Mouse (Mus musculus): Measurements from ENCODE around the gene Triobp. TPM values are rescaled to one million over a fixed set of nuclear protein-coding genes. Genes with fewer than 3 reads are reported as not detected.

The Triobp gene
- polyA plus RNA-seq, 1 experiment from 2014 or later: 47.9 TPM

DNA sequence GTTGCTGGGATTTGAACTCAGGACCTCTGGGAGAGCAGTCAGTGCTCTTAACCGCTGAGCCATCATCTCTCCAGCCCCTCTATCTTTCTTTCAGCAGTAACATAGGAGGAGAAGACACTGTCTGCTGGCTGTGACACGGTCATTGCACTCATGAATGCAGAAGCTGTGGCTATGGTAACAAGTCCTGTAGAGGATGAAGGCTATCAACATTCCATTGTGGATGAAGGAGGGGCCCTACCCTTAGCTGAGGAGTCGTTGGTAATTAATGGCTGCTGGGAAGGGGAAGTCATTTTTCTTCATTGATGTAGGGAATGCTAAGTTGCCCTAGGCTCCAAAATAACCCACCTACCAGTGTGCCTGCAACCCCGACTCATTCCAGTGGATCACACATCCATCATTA lies 70.7 kb downstream of the Triobp start:
- Histone ChIP-seq H3K9me3 (ENCODE audit: control insufficient read depth, low read length) (no peaks in the 10 kb centered on the region), H3K36me3 (ENCODE audit: control insufficient read depth, insufficient read depth, low read length) (no peaks in the 10 kb centered on the region), H3K4me2 (ENCODE audit: low read depth, severe bottlenecking) (no peak overlapping the region), H3K27ac (replicated peaks; ENCODE audit: low read depth, low read length) (no peak overlapping the region), H3K27me3 (ENCODE audit: control insufficient read depth, insufficient read depth, low read length) (no peaks in the 10 kb centered on the region), H3K4me1 (ENCODE audit: control insufficient read depth, insufficient read depth, low read length) (peaks cover 4% of the 10 kb centered on the region; the same call in 1 of the 2 replicates), H3K9ac (ENCODE audit: low read length) (no peak overlapping the region), H3K4me3 (ENCODE audit: low read depth, low read length) (no peak overlapping the region)
- no peak for ATAC-seq (ENCODE audit: insufficient number of reproducible peaks, low FRiP score, low TSS enrichment, low read depth)
- no peak for DNase-seq (ENCODE audit: low spot score)
- WGBS: 34% methylated on average over 4 of the region's 4 CpGs

DNA sequence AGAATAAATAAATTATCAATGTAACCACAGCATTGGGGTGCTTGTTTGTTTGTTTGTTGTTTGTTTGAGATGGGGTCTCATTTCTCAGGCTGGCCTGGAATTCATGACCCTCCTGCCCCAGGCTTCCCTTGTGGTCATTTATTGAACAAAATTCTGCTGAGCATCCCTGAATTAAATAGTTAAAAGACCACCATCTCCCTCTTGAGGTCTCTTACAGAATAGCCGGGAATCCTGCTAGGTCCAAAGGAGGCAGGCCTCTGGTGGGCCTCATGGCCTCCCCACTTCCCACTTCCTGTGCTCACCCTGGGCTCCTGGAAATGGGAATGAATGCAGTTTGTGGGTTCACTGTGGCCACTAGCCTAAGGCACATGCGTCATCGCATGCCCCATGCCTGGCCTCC lies 71.4 kb downstream of the Triobp start:
- Histone ChIP-seq H3K27ac (replicated peaks; ENCODE audit: low read depth, low read length) (no peak overlapping the region), H3K4me1 (ENCODE audit: control insufficient read depth, insufficient read depth, low read length) (peaks cover 4% of the 10 kb centered on the region; the same call in 1 of the 2 replicates), H3K4me3 (ENCODE audit: low read depth, low read length) (no peak overlapping the region), H3K9me3 (ENCODE audit: control insufficient read depth, low read length) (no peaks in the 10 kb centered on the region), H3K9ac (ENCODE audit: low read length) (0 out of 2 replicates have a peak overlapping the region, but pooled peaks have one; percentile 32), H3K4me2 (ENCODE audit: low read depth, severe bottlenecking) (no peak overlapping the region), H3K27me3 (ENCODE audit: control insufficient read depth, insufficient read depth, low read length) (no peaks in the 10 kb centered on the region), H3K36me3 (ENCODE audit: control insufficient read depth, insufficient read depth, low read length) (no peaks in the 10 kb centered on the region)
- DNase-seq (ENCODE audit: low spot score): no peak
- 52% methylated on average over 3 of the region's 3 CpGs for WGBS
- ATAC-seq (ENCODE audit: insufficient number of reproducible peaks, low FRiP score, low TSS enrichment, low read depth): 0 out of 2 replicates have a peak, but pooled peaks have one; percentile 13

DNA sequence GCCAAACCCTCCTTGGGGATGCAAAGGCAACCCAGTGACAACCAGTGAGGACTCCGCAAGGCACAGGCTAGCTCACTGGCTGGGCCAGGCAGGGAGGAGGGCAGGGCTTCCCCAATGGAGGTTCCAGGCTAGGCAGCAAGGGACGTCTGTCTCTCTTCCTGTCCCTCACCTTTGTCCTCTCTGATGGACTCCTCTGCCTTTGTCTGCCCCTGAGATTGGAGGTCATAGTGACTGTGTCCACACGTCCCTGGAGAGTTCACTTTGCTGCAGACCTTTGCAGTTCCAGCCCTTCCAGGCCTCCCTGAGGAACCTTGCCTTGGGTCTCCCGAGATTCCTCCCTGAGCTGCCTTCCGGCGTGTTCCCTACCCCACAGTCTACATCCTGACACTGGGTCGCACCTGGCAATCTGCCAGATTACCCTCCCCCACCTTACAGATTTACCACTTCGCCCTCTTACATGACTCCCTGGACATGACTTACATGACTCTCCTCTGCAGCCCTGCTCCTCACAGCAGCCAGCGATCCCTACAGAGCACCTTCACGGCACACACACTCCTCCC lies 75.2 kb downstream of the Triobp start:
- H3K4me1 ChIP-seq (ENCODE audit: control insufficient read depth, insufficient read depth, low read length): peaks cover 21% of the 10 kb centered on the region
- H3K4me2 ChIP-seq (ENCODE audit: low read depth, severe bottlenecking): no peak overlapping the region
- ATAC-seq (ENCODE audit: insufficient number of reproducible peaks, low FRiP score, low TSS enrichment, low read depth): no peak
- no peaks in the 10 kb centered on the region for H3K36me3 ChIP-seq (ENCODE audit: control insufficient read depth, insufficient read depth, low read length)
- 65% methylated on average over 10 of the region's 10 CpGs for WGBS
- no peak overlapping the region for H3K9ac ChIP-seq (ENCODE audit: low read length)
- no peaks in the 10 kb centered on the region for H3K27me3 ChIP-seq (ENCODE audit: control insufficient read depth, insufficient read depth, low read length)
- no peaks in the 10 kb centered on the region for H3K9me3 ChIP-seq (ENCODE audit: control insufficient read depth, low read length)
- no peak for DNase-seq (ENCODE audit: low spot score)
- H3K4me3 ChIP-seq (ENCODE audit: low read depth, low read length): no peak overlapping the region
- H3K27ac ChIP-seq (replicated peaks; ENCODE audit: low read depth, low read length): no peak overlapping the region

DNA sequence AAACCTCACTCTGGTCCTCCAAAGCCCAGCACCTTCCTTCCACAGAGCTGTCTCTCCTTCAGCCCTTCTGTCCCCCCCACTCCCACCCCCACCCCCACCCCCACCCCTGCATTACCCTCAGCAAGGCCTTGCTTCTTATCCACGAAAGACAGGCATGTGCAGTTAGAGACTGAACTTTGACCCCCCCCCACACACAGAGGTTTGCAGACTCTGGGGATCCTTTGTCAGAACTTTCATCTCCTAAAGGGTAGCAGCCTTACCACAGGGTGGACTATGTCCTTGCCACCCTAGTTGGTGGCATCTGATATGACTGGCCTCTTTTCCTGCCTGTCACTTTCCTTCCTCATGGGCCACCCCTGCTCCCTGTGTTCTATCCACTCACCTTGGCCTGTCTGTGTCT lies 75.8 kb downstream of the Triobp start:
- no peak overlapping the region for H3K4me2 ChIP-seq (ENCODE audit: low read depth, severe bottlenecking)
- ATAC-seq (ENCODE audit: insufficient number of reproducible peaks, low FRiP score, low TSS enrichment, low read depth) (no peak), DNase-seq (ENCODE audit: low spot score) (no peak)
- no peaks in the 10 kb centered on the region for H3K27me3 ChIP-seq (ENCODE audit: control insufficient read depth, insufficient read depth, low read length)
- H3K4me3 ChIP-seq (ENCODE audit: low read depth, low read length): no peak overlapping the region
- WGBS: 73% methylated on average over 1 of the region's 1 CpGs
- H3K9me3 ChIP-seq (ENCODE audit: control insufficient read depth, low read length): no peaks in the 10 kb centered on the region
- H3K27ac ChIP-seq (replicated peaks; ENCODE audit: low read depth, low read length): no peak overlapping the region
- H3K4me1 ChIP-seq (ENCODE audit: control insufficient read depth, insufficient read depth, low read length): peaks cover 23% of the 10 kb centered on the region
- H3K9ac ChIP-seq (ENCODE audit: low read length): no peak overlapping the region
- H3K36me3 ChIP-seq (ENCODE audit: control insufficient read depth, insufficient read depth, low read length): no peaks in the 10 kb centered on the region

DNA sequence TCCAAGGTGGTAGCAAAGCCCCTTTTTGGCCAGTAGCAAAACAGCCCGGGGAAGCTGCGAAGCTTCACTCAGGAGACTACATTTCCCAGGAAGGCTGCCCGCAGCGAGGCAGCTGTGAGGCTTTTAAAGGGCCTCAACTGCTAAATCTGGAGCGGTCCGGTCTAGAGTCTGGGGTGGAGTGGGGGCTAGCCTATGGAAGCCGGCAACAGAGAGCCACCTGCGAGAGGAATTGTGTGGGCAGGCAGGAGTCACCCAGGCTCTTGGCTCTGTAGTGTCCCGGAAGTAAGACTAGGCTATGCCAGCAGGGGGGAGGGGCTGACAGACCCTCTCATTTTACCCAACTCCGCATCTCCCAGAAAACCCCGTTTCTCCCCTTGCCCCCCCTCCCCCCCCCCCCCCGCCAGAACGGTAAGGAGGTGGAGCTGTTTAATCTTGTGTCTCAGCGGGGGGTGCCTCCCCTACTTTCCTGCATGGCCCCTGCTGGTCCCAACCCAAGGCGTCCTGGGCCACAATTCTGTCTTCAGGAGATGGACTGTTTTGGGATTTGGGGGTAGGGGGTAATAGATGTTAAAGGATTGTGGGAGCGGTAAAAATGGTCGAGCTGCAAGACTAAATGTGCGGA lies 78.3 kb downstream of the Triobp start:
- Histone ChIP-seq H3K9ac (ENCODE audit: low read length) (peak overlapping the region; percentile 32; the same call in 1 of the 2 replicates), H3K4me2 (ENCODE audit: low read depth, severe bottlenecking) (peak overlapping the region; percentile 37), H3K27me3 (ENCODE audit: control insufficient read depth, insufficient read depth, low read length) (no peaks in the 10 kb centered on the region), H3K9me3 (ENCODE audit: control insufficient read depth, low read length) (no peaks in the 10 kb centered on the region), H3K36me3 (ENCODE audit: control insufficient read depth, insufficient read depth, low read length) (no peaks in the 10 kb centered on the region), H3K4me1 (ENCODE audit: control insufficient read depth, insufficient read depth, low read length) (peaks cover 28% of the 10 kb centered on the region), H3K4me3 (ENCODE audit: low read depth, low read length) (0 out of 2 replicates have a peak overlapping the region, but pooled peaks have one; percentile 19), H3K27ac (replicated peaks; ENCODE audit: low read depth, low read length) (no peak overlapping the region)
- ATAC-seq (ENCODE audit: insufficient number of reproducible peaks, low FRiP score, low TSS enrichment, low read depth): no peak
- peak; percentile 54 for DNase-seq (ENCODE audit: low spot score)
- WGBS: 11% methylated on average over 17 of the region's 18 CpGs

DNA sequence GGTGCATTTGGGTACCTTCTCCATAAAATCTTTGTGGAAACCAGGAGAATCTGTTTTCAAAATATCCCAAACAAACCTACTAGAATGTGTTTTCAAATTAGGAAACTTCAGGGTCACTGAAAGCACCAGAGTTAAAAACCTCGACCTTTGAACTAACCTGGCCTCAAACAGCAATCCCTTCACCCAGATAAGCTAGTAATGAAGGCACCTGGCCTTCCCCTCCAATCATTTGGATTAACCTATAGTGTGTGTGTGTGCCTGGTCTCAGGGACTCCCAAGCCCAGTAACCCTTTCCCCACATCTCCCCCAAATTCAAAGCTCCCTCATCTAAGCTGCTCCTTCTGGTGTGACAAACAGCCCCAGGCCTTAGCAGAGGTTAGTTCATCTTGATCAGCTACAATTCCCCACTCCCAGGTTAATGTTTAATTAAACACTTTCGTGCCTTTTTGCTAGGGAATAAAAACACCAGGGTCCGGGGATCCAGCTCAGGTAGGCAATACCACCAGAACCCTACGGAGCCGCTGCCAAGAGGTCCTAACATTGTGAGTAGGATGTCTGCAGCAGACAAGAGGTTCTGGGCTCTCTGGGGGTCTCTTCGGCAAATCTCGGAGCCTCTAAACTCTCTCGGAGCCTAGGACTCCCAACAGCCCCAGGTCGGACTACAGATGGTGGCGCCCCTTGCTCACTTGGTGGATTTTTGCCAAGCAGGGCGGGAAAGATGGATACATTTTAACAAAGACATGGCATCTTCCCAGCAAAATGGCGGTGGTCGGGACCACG lies 79.2 kb downstream of the Triobp start:
- no peak for ATAC-seq (ENCODE audit: insufficient number of reproducible peaks, low FRiP score, low TSS enrichment, low read depth)
- Histone ChIP-seq H3K4me1 (ENCODE audit: control insufficient read depth, insufficient read depth, low read length) (peaks cover 28% of the 10 kb centered on the region), H3K27ac (replicated peaks; ENCODE audit: low read depth, low read length) (no peak overlapping the region), H3K4me2 (ENCODE audit: low read depth, severe bottlenecking) (peak overlapping the region; percentile 99), H3K27me3 (ENCODE audit: control insufficient read depth, insufficient read depth, low read length) (no peaks in the 10 kb centered on the region), H3K9me3 (ENCODE audit: control insufficient read depth, low read length) (no peaks in the 10 kb centered on the region), H3K9ac (ENCODE audit: low read length) (0 out of 2 replicates have a peak overlapping the region, but pooled peaks have one; percentile 5), H3K4me3 (ENCODE audit: low read depth, low read length) (peak overlapping the region; percentile 82; the same call in 1 of the 2 replicates), H3K36me3 (ENCODE audit: control insufficient read depth, insufficient read depth, low read length) (no peaks in the 10 kb centered on the region)
- 47% methylated on average over 14 of the region's 14 CpGs for WGBS
- DNase-seq (ENCODE audit: low spot score): no peak

DNA sequence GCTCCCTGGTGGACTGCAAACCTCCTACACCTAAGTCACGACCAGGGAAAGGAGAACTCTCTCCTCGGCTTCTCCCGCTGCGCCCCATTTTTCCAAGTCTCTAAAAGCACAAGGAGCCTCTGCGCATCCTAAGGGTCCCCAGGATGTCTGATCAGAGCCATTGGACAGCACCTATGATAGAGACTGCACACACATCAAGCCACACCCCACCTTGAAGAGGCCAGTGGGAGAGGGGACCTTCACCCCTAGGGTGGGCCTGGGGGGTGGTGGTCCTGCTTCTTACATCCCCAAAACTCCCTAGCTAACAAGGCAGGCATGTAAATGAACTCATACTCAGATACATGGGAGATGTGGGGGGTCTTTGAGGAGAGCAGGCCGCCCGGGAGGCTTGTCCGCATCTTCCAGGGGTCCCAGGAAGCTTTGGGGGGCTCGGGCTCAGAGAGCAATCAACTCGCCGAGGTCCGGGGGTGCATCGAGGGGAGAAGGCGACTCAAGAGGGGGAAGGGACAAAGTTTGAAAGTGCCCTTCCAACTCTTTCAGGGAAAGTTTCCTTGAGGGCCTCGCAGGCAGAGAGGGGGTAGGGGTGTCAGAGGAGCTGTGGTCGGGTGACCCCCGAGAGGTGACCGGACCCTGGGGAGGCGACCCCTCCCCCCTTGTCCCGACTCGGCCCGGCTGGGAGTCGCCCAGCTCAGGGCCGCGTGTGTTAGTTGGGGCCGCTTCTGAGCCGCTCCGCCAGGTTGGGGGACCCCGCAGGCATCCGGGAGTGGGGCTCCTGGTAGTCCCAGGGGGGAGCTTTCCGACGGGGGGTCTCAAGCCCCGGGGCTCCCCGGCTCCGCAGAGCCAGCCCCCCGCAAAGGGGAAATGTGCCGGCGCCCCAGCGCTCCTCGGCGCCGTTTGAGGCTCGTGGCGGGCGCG lies 80.0 kb downstream of the Triobp start:
- 4% methylated on average over 45 of the region's 46 CpGs for WGBS
- Histone ChIP-seq H3K4me3 (ENCODE audit: low read depth, low read length) (peak overlapping the region; percentile 82), H3K36me3 (ENCODE audit: control insufficient read depth, insufficient read depth, low read length) (no peaks in the 10 kb centered on the region), H3K4me1 (ENCODE audit: control insufficient read depth, insufficient read depth, low read length) (peaks cover 28% of the 10 kb centered on the region), H3K27ac (replicated peaks; ENCODE audit: low read depth, low read length) (peak overlapping the region; percentile 98), H3K27me3 (ENCODE audit: control insufficient read depth, insufficient read depth, low read length) (no peaks in the 10 kb centered on the region), H3K4me2 (ENCODE audit: low read depth, severe bottlenecking) (peak overlapping the region; percentile 99), H3K9me3 (ENCODE audit: control insufficient read depth, low read length) (no peaks in the 10 kb centered on the region), H3K9ac (ENCODE audit: low read length) (peak overlapping the region; percentile 100)
- ATAC-seq (ENCODE audit: insufficient number of reproducible peaks, low FRiP score, low TSS enrichment, low read depth) (0 out of 2 replicates have a peak, but pooled peaks have one; percentile 6), DNase-seq (ENCODE audit: low spot score) (peak; percentile 70)
